Comparison of ENCODE assay signal across 35 mouse cellular contexts in the genomic region with DNA sequence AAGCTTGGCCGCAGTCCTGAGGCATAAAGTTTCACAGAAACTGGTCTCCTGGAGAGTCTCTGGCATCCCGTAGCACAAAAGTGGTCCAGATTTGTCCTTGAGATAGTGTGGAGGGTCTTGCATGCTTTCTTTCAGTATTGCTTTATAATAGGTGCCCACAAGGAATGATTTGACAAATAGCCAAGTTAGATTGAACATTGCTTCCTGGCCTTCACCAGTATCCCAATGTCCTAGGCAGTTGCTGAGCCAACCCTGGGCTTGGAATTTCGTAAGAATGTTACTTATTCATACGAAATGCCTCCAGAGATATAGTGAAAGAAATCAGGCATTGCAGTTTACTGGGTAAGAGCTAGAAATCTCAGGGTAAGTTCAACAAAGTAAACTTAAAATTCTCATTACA.
"Had no signal": no experiment of that assay in that cellular context is flagged by ENCODE, and none has a peak within 500 bp of the region (broad histone marks: within the 10 kb centered on the region; RNA-seq: fewer than 3 reads in every experiment).

No protein-coding gene starts in this region.

- H3K4me2 ChIP-seq: heart, embryonic 11.5 days; heart, embryonic 12.5 days; heart, embryonic 13.5 days; heart, embryonic 15.5 days; hindbrain, embryonic 12.5 days; hindbrain, embryonic 13.5 days; hindbrain, embryonic 14.5 days; hindbrain, embryonic 15.5 days; intestine, embryonic 15.5 days; kidney, embryonic 15.5 days had no signal

- H3K36me3 ChIP-seq: heart, embryonic 15.5 days; hindbrain, embryonic 15.5 days; intestine, embryonic 15.5 days had no signal

- H3K9me3 ChIP-seq: heart, embryonic 10.5 days; hindbrain, embryonic 13.5 days; intestine, embryonic 15.5 days had no signal

- H3K9ac ChIP-seq: heart, embryonic 12.5 days; heart, embryonic 13.5 days; heart, embryonic 15.5 days; hindbrain, embryonic 12.5 days; hindbrain, embryonic 13.5 days; hindbrain, embryonic 14.5 days; hindbrain, embryonic 15.5 days; intestine, embryonic 15.5 days; kidney, embryonic 15.5 days had no signal

- H3K27me3 ChIP-seq: heart, embryonic 12.5 days; heart, embryonic 13.5 days; heart, embryonic 15.5 days; hindbrain, embryonic 12.5 days; hindbrain, embryonic 13.5 days; hindbrain, embryonic 15.5 days; intestine, embryonic 15.5 days; kidney, embryonic 15.5 days had no signal

- H3K27ac ChIP-seq: heart, embryonic 10.5 days; heart, embryonic 13.5 days; heart, embryonic 15.5 days; hindbrain, embryonic 10.5 days; hindbrain, embryonic 12.5 days; hindbrain, embryonic 13.5 days; hindbrain, embryonic 14.5 days; hindbrain, embryonic 15.5 days; hindbrain, postnatal 0 days; intestine, embryonic 15.5 days; kidney, embryonic 15.5 days; kidney, postnatal 0 days; layer of hippocampus, adult 2 months; left cerebral cortex, adult 2 months had no signal

- ATAC-seq: hindbrain, embryonic 16.5 days; hindbrain, postnatal 0 days; inflammation-experienced regulatory T-cells, adult 6 months; intestine, embryonic 15.5 days; intestine, embryonic 16.5 days; intestine, postnatal 0 days had no signal

- DNase-seq: heart, postnatal 14 days; heart, postnatal 36 days; heart, postnatal 4 days; kidney, adult 11 months; kidney, adult 18-20 months; kidney, adult 2 months; kidney, adult 8-10 months; kidney, adult 9 months; kidney, postnatal 10 days; kidney, postnatal 14 days; kidney, postnatal 25 days; kidney, postnatal 36 days; kidney, postnatal 4 days; layer of hippocampus, adult 9-11 months; layer of hippocampus, postnatal 36 days had no signal

- H3K4me1 ChIP-seq: heart, embryonic 12.5 days; heart, embryonic 13.5 days; heart, embryonic 15.5 days; hindbrain, embryonic 12.5 days; hindbrain, embryonic 13.5 days; hindbrain, embryonic 15.5 days; intestine, embryonic 15.5 days; kidney, embryonic 15.5 days had no signal

- H3K4me3 ChIP-seq: heart, embryonic 10.5 days; heart, embryonic 12.5 days; heart, embryonic 13.5 days; heart, embryonic 15.5 days; hindbrain, embryonic 10.5 days; hindbrain, embryonic 12.5 days; hindbrain, embryonic 13.5 days; hindbrain, embryonic 15.5 days; intestine, embryonic 15.5 days; kidney, embryonic 15.5 days; layer of hippocampus, adult 2 months; left cerebral cortex, adult 2 months had no signal
